Mouse (Mus musculus) spleen, adult 2 months (tissue): ENCODE measurements around the gene Gm20388.

Experiments
- CTCF ChIP-seq: fragments of 200-500 bp; IDR thresholded peaks from 2 replicates; pipeline ENCODE4 v1.5.1; 2011; ENCODE audit warnings: mild to moderate bottlenecking, inconsistent platforms; ENCODE audit not compliant: insufficient read depth, insufficient read length, insufficient replicate concordance; ENCODE audit errors: extremely low read depth
- POLR2A ChIP-seq: fragments of 200-500 bp; IDR thresholded peaks from 2 replicates; pipeline ENCODE4 v1.6.1; 2011; ENCODE audit warnings: low read depth, low read length, inconsistent platforms

DNA sequence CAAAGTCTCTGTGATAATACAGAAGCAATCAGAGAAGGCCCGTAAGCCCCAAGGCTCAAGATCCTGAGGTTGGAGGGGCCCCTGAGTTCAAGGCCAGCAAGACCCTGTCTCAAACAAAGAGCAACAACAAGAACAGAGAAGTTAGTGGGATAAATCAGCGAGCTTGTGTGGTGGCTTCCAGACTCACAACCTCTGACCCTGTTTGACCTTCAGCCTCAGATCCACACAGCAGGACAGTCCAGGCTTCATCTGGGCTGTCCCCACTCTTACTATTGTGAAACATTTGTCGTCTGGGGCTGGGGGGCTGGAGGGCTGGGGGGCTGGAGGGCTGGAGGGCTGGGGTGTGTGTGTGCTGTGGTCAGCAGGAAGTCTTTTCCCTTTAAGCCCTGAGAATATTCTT is 468.4 kb downstream of the Gm20388 start:
- no peak for TF ChIP-seq POLR2A
- TF ChIP-seq CTCF, result no peak
